Mouse (Mus musculus) liver, embryonic 16.5 days (tissue): ENCODE measurements around the gene Gm10197. TPM values are rescaled to one million over a fixed set of nuclear protein-coding genes. Genes with fewer than 3 reads are reported as not detected.

Source experiments
- ATAC-seq: fragments of 200-750 bp; cut with Nextera tagmentation; 2 replicates; pipeline ENCODE4 v1.8.0; 2017; ENCODE audit warnings: low read depth, mild to moderate bottlenecking, moderate number of reproducible peaks, moderate library complexity
- H3K27ac ChIP-seq: fragments of 300-500 bp; sonication (generic); 2 replicates; pipeline ENCODE4 v1.5.1; 2014; ENCODE audit warnings: mild to moderate bottlenecking, low read length
- H3K27me3 ChIP-seq: fragments of 300-500 bp; sonication (generic); 2 replicates; pipeline ENCODE4 v1.6.1; 2014; ENCODE audit warnings: low read depth, low read length, mixed read lengths; ENCODE audit not compliant: control insufficient read depth, insufficient read depth
- H3K36me3 ChIP-seq: fragments of 300-500 bp; sonication (generic); 2 replicates; pipeline ENCODE4 v1.6.1; 2014; ENCODE audit warnings: mild to moderate bottlenecking; ENCODE audit not compliant: control insufficient read depth, insufficient read depth
- H3K4me1 ChIP-seq: fragments of 300-500 bp; sonication (generic); 2 replicates; pipeline ENCODE4 v1.6.1; 2014; ENCODE audit warnings: low read depth, low read length, mixed read lengths; ENCODE audit not compliant: control insufficient read depth
- H3K4me2 ChIP-seq: fragments of 300-500 bp; sonication (generic); 2 replicates; pipeline ENCODE4 v1.6.1; 2014; ENCODE audit warnings: low read depth, low read length, mixed read lengths
- H3K4me3 ChIP-seq: fragments of 300-500 bp; sonication (generic); 2 replicates; pipeline ENCODE4 v1.5.1; 2014; ENCODE audit warnings: low read depth, mild to moderate bottlenecking, low read length
- H3K9ac ChIP-seq: fragments of 300-500 bp; sonication (generic); 2 replicates; pipeline ENCODE4 v1.6.1; 2014; ENCODE audit warnings: low read depth, low read length
- H3K9me3 ChIP-seq: fragments of 300-500 bp; sonication (generic); replicated peaks from 2 replicates; pipeline ENCODE4 v1.6.1; 2016; ENCODE audit warnings: low read length; ENCODE audit not compliant: control insufficient read depth
- WGBS: fragments of 180-500 bp; shearing (Covaris S2); extraction: QIAGEN DNeasy Blood & Tissue Kit; methylation state at CpG from one replicate; pipeline ENCODE4 v1.1.7; 2014; ENCODE audit not compliant: insufficient replicate concordance; 5-methylcytosine and 5-hydroxymethylcytosine counted together
- polyA plus RNA-seq: library from polyadenylated mRNA; unstranded; fragments of >200 nt; fragmentation: Nextera tagmentation; extraction: Ambion mirVana; gene quantifications from 2 replicates; pipeline ENCODE4 v1.2.1, GENCODE M21; 2015

Gm10197 gene
- polyA plus RNA-seq, 1 experiment from 2014 or later = not detected

DNA sequence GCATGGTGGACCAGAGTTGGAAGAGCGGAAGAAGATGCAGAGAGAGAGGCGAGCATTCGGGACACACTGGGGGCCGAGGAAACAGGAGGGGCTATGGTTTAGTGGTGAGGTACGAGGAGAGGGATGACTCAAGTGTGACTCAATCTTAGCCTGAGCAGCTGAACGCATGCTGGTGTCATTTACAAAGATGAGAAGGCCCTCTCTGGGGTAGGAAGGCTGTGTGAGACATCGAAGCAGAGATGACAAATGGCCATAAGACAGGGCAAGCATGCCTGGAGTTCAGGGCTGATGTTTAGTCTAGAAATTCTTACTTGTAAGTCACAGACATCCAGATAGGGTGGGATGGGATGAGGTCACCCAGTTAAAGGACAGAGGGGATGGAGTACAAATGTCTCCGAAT is 36.8 kb upstream of the Gm10197 start:
- H3K4me3 ChIP-seq = no peak overlapping the region
- no peaks in the 10 kb centered on the region for H3K4me1 ChIP-seq
- H3K9me3 ChIP-seq = no peaks in the 10 kb centered on the region
- WGBS = 70% methylated on average over 8 of the region's 8 CpGs
- no peak overlapping the region for H3K27ac ChIP-seq
- no peak for ATAC-seq
- no peaks in the 10 kb centered on the region for H3K36me3 ChIP-seq
- no peak overlapping the region for H3K9ac ChIP-seq
- no peaks in the 10 kb centered on the region for H3K27me3 ChIP-seq
- no peak overlapping the region for H3K4me2 ChIP-seq

DNA sequence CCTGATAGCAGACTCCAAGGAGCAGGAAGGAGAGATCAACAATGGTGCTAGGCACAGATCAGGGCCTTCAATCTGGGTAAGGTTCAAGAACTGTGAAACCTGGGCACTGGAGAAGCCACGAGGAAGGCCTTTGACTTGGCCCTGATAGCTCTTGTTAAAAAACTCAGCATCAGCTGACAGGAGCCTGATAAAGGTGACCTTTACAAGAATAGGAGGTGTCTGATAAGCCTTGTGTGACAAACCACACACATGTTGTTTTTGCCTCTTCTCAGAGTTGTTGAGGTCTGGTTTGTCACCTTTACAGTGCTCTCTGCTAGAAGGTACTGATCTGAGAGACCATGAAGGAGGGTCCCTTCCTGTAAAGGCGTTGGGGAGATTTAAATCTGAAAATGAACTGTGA is 35.8 kb upstream of the Gm10197 start:
- no peak overlapping the region for H3K4me2 ChIP-seq
- 38% methylated on average over 2 of the region's 2 CpGs for WGBS
- H3K4me1 ChIP-seq = no peaks in the 10 kb centered on the region
- H3K27me3 ChIP-seq = no peaks in the 10 kb centered on the region
- H3K27ac ChIP-seq = no peak overlapping the region
- no peak overlapping the region for H3K9ac ChIP-seq
- no peaks in the 10 kb centered on the region for H3K9me3 ChIP-seq
- no peaks in the 10 kb centered on the region for H3K36me3 ChIP-seq
- H3K4me3 ChIP-seq = no peak overlapping the region
- ATAC-seq = no peak

DNA sequence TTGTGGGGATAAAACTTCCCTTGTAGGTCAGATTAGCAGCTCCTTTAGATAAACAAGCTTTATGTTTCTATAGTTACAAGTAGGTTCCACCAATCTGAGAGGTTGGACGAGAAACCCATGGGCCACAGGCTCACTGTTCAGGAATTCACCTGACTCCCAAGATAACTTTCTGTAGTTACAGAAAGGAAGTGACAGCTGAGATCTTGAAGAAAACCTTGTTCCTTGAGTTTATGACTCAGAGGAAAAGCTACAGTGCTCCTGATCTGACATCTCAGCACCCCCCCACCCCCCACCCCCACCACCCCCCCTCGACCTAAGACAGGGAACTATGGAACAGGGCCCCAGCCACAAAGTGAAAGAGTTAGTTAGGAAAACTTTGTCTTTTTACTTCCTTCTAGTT is 34.2 kb upstream of the Gm10197 start:
- H3K4me3 ChIP-seq = no peak overlapping the region
- H3K36me3 ChIP-seq = no peaks in the 10 kb centered on the region
- H3K9ac ChIP-seq = no peak overlapping the region
- no peaks in the 10 kb centered on the region for H3K4me1 ChIP-seq
- no peak overlapping the region for H3K4me2 ChIP-seq
- no peaks in the 10 kb centered on the region for H3K27me3 ChIP-seq
- H3K9me3 ChIP-seq = no peaks in the 10 kb centered on the region
- 21% methylated on average over 2 of the region's 2 CpGs for WGBS
- no peak overlapping the region for H3K27ac ChIP-seq
- ATAC-seq = no peak

DNA sequence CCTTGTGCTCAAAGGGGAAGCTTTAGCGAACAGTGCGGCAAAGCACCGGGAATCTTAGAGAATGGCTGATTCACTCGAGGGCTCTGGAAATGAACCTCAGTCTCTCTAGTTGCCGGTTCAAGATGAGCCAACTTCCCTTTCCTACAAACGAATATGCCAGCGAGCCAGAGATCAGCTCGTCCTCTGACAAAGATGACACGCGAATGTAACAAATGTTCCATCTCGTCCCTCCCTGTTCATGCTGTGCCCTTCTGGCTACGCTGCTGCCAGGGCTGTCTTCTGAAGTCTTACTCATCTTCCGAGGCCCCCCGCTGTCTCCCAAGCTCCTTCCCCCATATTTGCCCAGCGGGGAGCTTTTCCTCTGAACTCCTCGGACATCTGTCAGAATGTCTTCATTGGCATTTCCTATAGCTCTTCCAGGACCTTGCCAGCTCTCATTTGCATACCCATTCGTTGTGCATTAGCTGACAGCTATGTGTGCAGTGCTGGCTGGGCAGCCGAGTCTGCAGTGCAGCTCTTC is 33.3 kb upstream of the Gm10197 start:
- Histone ChIP-seq H3K27me3 (no peaks in the 10 kb centered on the region), H3K4me3 (no peak overlapping the region), H3K4me1 (no peaks in the 10 kb centered on the region), H3K36me3 (no peaks in the 10 kb centered on the region), H3K4me2 (no peak overlapping the region), H3K9me3 (no peaks in the 10 kb centered on the region), H3K27ac (no peak overlapping the region), H3K9ac (no peak overlapping the region)
- no peak for ATAC-seq
- 52% methylated on average over 18 of the region's 18 CpGs for WGBS

- no peak for ATAC-seq
- Histone ChIP-seq H3K4me3 (no peak overlapping the region), H3K27me3 (no peaks in the 10 kb centered on the region), H3K27ac (no peak overlapping the region), H3K9ac (no peak overlapping the region), H3K4me2 (no peak overlapping the region), H3K4me1 (no peaks in the 10 kb centered on the region), H3K36me3 (no peaks in the 10 kb centered on the region), H3K9me3 (no peaks in the 10 kb centered on the region)
- 65% methylated on average over 10 of the region's 10 CpGs for WGBS
Observed at GRCm38 (mm10) chr19:53404219-53404836, 32.8 kb upstream of the Gm10197 start.

- Histone ChIP-seq H3K4me3 (no peak overlapping the region), H3K4me2 (no peak overlapping the region), H3K36me3 (no peaks in the 10 kb centered on the region), H3K9ac (no peak overlapping the region), H3K27ac (no peak overlapping the region), H3K4me1 (no peaks in the 10 kb centered on the region), H3K27me3 (no peaks in the 10 kb centered on the region), H3K9me3 (no peaks in the 10 kb centered on the region)
- 47% methylated on average over 12 of the region's 12 CpGs for WGBS
- no peak for ATAC-seq
Observed at GRCm38 (mm10) chr19:53402741-53403432, 31.3 kb upstream of the Gm10197 start.

GRCm38 (mm10) chr19:53400332-53401110 is 29.0 kb upstream of the Gm10197 start:
- Histone ChIP-seq H3K36me3 (no peaks in the 10 kb centered on the region), H3K9me3 (no peaks in the 10 kb centered on the region), H3K4me2 (no peak overlapping the region), H3K4me1 (no peaks in the 10 kb centered on the region; the same call in 1 of the 2 replicates), H3K4me3 (no peak overlapping the region), H3K27ac (no peak overlapping the region), H3K9ac (no peak overlapping the region), H3K27me3 (no peaks in the 10 kb centered on the region)
- 64% methylated on average over 16 of the region's 16 CpGs for WGBS
- no peak for ATAC-seq

GRCm38 (mm10) chr19:53399213-53399612 is 27.6 kb upstream of the Gm10197 start:
- 24% methylated on average over 4 of the region's 4 CpGs for WGBS

More at GRCm38 (mm10) chr19:53399213-53399612, 27.6 kb upstream of the Gm10197 start:
- no peak overlapping the region for H3K9ac ChIP-seq
- no peaks in the 10 kb centered on the region for H3K9me3 ChIP-seq
- ATAC-seq = no peak
- H3K4me2 ChIP-seq = no peak overlapping the region
- H3K27ac ChIP-seq = no peak overlapping the region
- H3K36me3 ChIP-seq = no peaks in the 10 kb centered on the region
- no peaks in the 10 kb centered on the region for H3K27me3 ChIP-seq
- H3K4me3 ChIP-seq = no peak overlapping the region
- H3K4me1 ChIP-seq = peaks cover 5% of the 10 kb centered on the region
